Mouse (Mus musculus) kidney, embryonic 15.5 days (tissue): ENCODE results near the gene Gucy2c. TPM values are rescaled to one million over a fixed set of nuclear protein-coding genes. Genes with fewer than 3 reads are reported as not detected.
A peak's percentile ranks its signal among the peaks of the same experiment; 100 is the strongest.

Experiments
- ATAC-seq: fragments of 200-750 bp; cut with Nextera tagmentation; replicated peaks from 2 replicates; pipeline ENCODE4 v1.8.0; 2017; ENCODE audit warnings: moderate TSS enrichment; ENCODE audit not compliant: low FRiP score
- H3K27ac ChIP-seq: fragments of 300-500 bp; sonication (generic); 2 replicates; pipeline ENCODE4 v1.5.1; 2015; ENCODE audit warnings: mild to moderate bottlenecking, inconsistent platforms
- H3K27me3 ChIP-seq: fragments of 300-500 bp; sonication (generic); 2 replicates; pipeline ENCODE4 v1.6.1; 2015; ENCODE audit warnings: inconsistent platforms
- H3K36me3 ChIP-seq: fragments of 300-500 bp; sonication (generic); 2 replicates; pipeline ENCODE4 v1.6.1; 2015; ENCODE audit warnings: inconsistent platforms
- H3K4me1 ChIP-seq: fragments of 300-500 bp; sonication (generic); 2 replicates; pipeline ENCODE4 v1.6.1; 2015; ENCODE audit warnings: inconsistent platforms
- H3K4me2 ChIP-seq: fragments of 300-500 bp; sonication (generic); 2 replicates; pipeline ENCODE4 v1.6.1; 2015; ENCODE audit warnings: moderate library complexity, mild to moderate bottlenecking, inconsistent platforms
- H3K4me3 ChIP-seq: fragments of 300-500 bp; sonication (generic); replicated peaks from 2 replicates; pipeline ENCODE4 v1.5.1; 2015; ENCODE audit warnings: mild to moderate bottlenecking, inconsistent platforms
- H3K9ac ChIP-seq: fragments of 300-500 bp; sonication (generic); 2 replicates; pipeline ENCODE4 v1.6.1; 2015; ENCODE audit warnings: mild to moderate bottlenecking, inconsistent platforms
- H3K9me3 ChIP-seq: fragments of 300-500 bp; sonication (generic); replicated peaks from 2 replicates; pipeline ENCODE4 v1.6.1; 2016; ENCODE audit warnings: inconsistent platforms
- WGBS: fragments of 180-500 bp; shearing (Covaris S2); methylation state at CpG from one replicate; pipeline ENCODE4 v1.1.7; 2015; ENCODE audit warnings: mixed read lengths; 5-methylcytosine and 5-hydroxymethylcytosine counted together
- polyA plus RNA-seq: library from polyadenylated mRNA; unstranded; fragments of >200 nt; fragmentation: Nextera tagmentation; extraction: Ambion mirVana; gene quantifications from 2 replicates; pipeline ENCODE4 v1.2.1, GENCODE M21; 2015

Gene Gucy2c
- polyA plus RNA-seq, 1 experiment from 2014 or later: 0.08 TPM

DNA sequence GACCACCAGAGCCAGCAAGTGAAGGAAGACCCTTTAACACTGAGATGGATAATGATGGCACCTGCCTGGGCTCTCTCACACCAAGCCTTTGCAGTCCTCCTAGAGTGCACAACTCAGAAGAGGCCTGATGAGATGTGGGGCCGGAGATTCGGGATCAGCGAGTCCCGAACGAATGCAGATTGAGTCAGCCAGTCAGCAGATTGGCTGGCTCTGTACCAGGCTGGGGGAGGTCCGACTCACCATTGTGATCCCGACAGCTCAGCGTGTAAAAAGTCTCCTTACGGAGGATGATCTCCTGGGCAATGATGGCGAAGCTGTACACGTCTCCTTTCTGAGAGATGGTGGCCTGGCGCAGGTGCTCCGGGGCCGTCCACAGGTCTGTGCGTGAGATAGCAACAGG is 61.1 kb downstream of the Gucy2c start:
- Histone ChIP-seq H3K27me3 (no peaks in the 10 kb centered on the region), H3K36me3 (no peaks in the 10 kb centered on the region), H3K9ac (no peak overlapping the region), H3K27ac (no peak overlapping the region), H3K4me1 (no peaks in the 10 kb centered on the region), H3K9me3 (no peaks in the 10 kb centered on the region), H3K4me3 (no peak overlapping the region), H3K4me2 (no peak overlapping the region)
- 91% methylated on average over 15 of the region's 15 CpGs for WGBS
- no peak for ATAC-seq

DNA sequence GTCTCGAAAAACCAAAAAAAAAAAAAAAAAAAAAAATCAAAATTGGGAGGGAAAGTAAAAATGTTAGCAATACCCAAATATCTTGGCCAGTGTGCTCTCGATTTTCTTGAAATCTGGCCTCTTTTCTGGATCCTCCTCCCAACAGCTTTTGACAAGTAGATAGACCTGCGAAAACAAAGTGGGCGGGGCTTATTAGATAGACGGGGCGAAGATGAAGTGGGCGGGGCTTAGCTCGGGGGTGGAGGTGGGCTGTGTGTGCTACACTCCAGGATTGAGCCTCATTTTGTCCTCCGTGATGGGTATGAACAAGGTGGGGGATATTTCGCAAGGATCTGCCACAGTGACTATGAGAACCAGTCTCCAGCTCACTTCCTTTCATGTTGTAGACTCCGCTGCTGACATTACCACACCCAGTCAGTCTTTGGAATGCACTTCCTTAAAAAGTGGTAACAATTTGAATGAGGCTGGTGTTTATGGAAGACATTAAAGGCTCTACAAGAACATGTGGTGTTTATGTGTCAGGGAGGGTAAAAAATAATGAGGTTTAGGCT is 65.6 kb downstream of the Gucy2c start:
- ATAC-seq: no peak
- H3K27me3 ChIP-seq: no peaks in the 10 kb centered on the region
- H3K4me3 ChIP-seq: no peak overlapping the region
- no peak overlapping the region for H3K4me2 ChIP-seq
- no peaks in the 10 kb centered on the region for H3K4me1 ChIP-seq
- H3K9me3 ChIP-seq: no peaks in the 10 kb centered on the region
- H3K27ac ChIP-seq: no peak overlapping the region
- H3K9ac ChIP-seq: no peak overlapping the region
- no peaks in the 10 kb centered on the region for H3K36me3 ChIP-seq
- WGBS: 86% methylated on average over 10 of the region's 11 CpGs

DNA sequence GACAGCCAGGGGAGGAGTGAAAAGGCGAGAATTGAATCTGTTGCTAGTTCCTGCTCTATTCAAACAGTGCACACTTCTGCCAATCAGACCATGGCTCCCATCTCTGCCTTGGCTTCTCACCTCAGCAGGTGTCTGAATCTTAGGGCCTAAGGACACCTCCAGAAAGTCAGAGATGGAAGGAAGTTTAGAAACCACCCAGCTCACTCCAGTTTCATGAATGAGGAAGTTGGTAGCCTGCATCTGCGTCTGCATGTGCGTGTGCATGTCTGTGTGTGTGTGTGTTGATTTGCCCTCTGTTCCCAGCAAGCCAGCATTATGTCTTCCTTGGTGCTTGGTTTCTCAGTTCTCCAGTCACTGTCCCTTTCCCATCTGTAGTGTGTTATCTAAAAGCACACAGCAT is 67.5 kb downstream of the Gucy2c start:
- Histone ChIP-seq H3K4me1 (no peaks in the 10 kb centered on the region), H3K9me3 (no peaks in the 10 kb centered on the region), H3K4me2 (no peak overlapping the region), H3K27ac (no peak overlapping the region), H3K9ac (no peak overlapping the region), H3K4me3 (no peak overlapping the region), H3K27me3 (no peaks in the 10 kb centered on the region), H3K36me3 (no peaks in the 10 kb centered on the region)
- ATAC-seq: no peak
- 76% methylated on average over 3 of the region's 3 CpGs for WGBS

DNA sequence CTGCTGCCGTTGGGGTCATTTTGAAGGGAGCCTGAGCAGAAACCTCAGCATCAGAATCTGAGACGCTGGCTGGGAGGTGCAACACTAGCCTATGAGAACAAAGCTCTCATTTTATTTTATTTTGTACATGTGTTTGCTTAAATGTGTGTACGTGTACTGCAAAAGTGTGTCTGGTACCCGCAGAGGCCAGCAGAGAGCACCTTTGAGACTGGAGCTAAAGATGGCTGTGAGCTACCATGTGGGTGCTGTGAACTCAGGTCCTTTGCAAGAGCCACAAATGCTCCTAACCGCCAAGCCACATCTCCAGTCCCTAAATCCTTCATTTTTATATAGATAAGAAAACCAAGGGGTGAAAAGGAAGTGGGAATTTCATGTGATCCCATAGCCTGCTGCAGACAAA is 71.2 kb downstream of the Gucy2c start:
- Histone ChIP-seq H3K27me3 (no peaks in the 10 kb centered on the region), H3K4me1 (no peaks in the 10 kb centered on the region), H3K9ac (no peak overlapping the region), H3K4me2 (no peak overlapping the region), H3K4me3 (no peak overlapping the region), H3K36me3 (no peaks in the 10 kb centered on the region), H3K9me3 (no peaks in the 10 kb centered on the region), H3K27ac (no peak overlapping the region)
- 91% methylated on average over 5 of the region's 5 CpGs for WGBS
- ATAC-seq: no peak

DNA sequence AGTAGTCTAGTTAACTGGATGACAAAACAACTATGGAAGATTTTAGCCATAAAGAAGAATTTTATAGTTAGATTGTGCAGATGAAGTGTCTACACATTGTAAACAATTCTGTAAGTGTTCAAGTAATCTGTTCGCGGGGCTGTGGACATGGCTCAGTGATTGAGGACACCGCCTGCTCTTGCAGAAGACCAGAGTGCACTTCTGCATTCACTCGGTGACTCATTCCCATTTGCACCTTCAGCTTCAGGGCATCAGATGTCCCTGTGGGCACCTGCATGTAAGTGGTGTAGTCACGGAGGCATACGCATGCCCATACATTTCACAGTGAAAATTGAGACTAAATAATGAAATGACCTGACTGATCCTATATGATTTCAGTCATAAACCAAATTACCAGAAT is 73.0 kb downstream of the Gucy2c start:
- Histone ChIP-seq H3K36me3 (no peaks in the 10 kb centered on the region), H3K4me3 (no peak overlapping the region), H3K9ac (no peak overlapping the region), H3K4me2 (no peak overlapping the region), H3K9me3 (no peaks in the 10 kb centered on the region), H3K4me1 (no peaks in the 10 kb centered on the region), H3K27ac (no peak overlapping the region), H3K27me3 (no peaks in the 10 kb centered on the region)
- 87% methylated on average over 6 of the region's 6 CpGs for WGBS
- ATAC-seq: no peak

GRCm38 (mm10) chr6:136701878-136702277 is 79.7 kb downstream of the Gucy2c start:
- H3K9me3 ChIP-seq: no peaks in the 10 kb centered on the region
- H3K27me3 ChIP-seq: no peaks in the 10 kb centered on the region
- 0 out of 2 replicates have a peak, but pooled peaks cover 2% of the 10 kb centered on the region for H3K4me1 ChIP-seq
- no peak overlapping the region for H3K9ac ChIP-seq
- H3K27ac ChIP-seq: no peak overlapping the region
- H3K4me3 ChIP-seq: no peak overlapping the region
- 0 out of 2 replicates have a peak, but pooled peaks have one; percentile 40 for ATAC-seq
- WGBS: 88% methylated on average over 3 of the region's 3 CpGs
- no peaks in the 10 kb centered on the region for H3K36me3 ChIP-seq
- H3K4me2 ChIP-seq: no peak overlapping the region

DNA sequence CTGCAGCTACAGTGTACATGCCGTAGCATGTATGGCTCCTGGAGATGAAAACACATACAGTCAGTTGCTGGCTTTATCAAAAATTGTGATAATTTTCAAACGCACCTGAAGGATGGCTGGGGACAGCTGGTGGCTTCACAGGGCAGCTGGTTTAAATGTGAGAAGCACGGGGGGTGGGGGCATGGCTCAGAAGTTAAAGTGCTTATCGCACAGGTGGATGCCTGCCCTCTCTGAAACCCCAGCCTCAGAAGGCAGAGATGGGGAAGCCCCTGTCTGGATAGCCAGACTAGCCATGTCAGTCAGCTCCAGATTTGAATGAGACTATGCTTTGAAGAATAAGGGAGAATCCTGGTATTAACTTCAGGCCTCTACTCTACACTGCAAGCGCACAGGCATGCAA is 80.4 kb downstream of the Gucy2c start:
- Histone ChIP-seq H3K27ac (no peak overlapping the region), H3K9ac (no peak overlapping the region), H3K4me3 (no peak overlapping the region), H3K36me3 (no peaks in the 10 kb centered on the region), H3K27me3 (no peaks in the 10 kb centered on the region), H3K4me2 (no peak overlapping the region), H3K4me1 (0 out of 2 replicates have a peak, but pooled peaks cover 2% of the 10 kb centered on the region), H3K9me3 (no peaks in the 10 kb centered on the region)
- ATAC-seq: no peak
- 85% methylated on average over 5 of the region's 5 CpGs for WGBS

- Histone ChIP-seq H3K27me3 (no peaks in the 10 kb centered on the region), H3K4me2 (no peak overlapping the region), H3K9ac (no peak overlapping the region), H3K4me1 (0 out of 2 replicates have a peak, but pooled peaks cover 2% of the 10 kb centered on the region), H3K4me3 (no peak overlapping the region), H3K9me3 (no peaks in the 10 kb centered on the region), H3K27ac (no peak overlapping the region), H3K36me3 (no peaks in the 10 kb centered on the region)
- ATAC-seq: no peak
- 92% methylated on average over 6 of the region's 6 CpGs for WGBS
These were observed 90.3 kb downstream of the Gucy2c start for GRCm38 (mm10) chr6:136691314-136691713.

- Histone ChIP-seq H3K9ac (no peak overlapping the region), H3K9me3 (no peaks in the 10 kb centered on the region), H3K4me2 (no peak overlapping the region), H3K27me3 (no peaks in the 10 kb centered on the region), H3K27ac (no peak overlapping the region), H3K4me3 (no peak overlapping the region), H3K36me3 (no peaks in the 10 kb centered on the region), H3K4me1 (0 out of 2 replicates have a peak, but pooled peaks cover 2% of the 10 kb centered on the region)
- no peak for ATAC-seq
- 90% methylated on average over 5 of the region's 5 CpGs for WGBS
These were observed 91.0 kb downstream of the Gucy2c start for GRCm38 (mm10) chr6:136690527-136690926.

DNA sequence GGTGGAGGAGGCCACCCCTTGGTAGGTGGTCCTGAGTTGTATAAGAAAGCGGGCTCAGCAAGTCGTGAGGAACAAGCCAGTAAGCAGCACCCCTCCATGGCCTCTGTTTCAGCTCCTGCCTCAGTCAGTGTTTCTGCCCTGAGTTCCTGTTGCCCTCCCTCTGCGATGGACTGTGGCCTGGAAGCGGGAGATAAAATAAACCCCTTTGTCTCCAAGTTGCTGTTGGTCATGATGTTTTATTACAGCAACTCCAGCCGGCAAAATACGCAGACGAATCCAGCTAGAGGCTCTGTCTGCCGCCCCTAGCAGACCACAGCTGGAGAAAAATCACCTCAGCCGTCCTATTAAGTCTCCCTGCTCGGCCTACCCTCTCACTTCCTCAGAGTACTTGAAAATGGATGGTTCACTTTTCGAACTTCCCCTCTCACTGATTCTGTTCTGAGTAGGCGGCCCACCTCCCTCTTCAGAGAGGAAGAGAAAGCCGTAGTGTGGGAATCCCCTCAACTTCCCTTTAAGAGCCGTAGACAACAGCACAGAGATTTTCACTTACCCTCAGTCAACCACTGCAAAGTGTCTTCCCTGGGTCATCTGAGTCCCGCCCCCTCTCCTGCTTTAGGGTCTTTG is 91.7 kb downstream of the Gucy2c start:
- peaks cover 6% of the 10 kb centered on the region; the same call in 1 of the 2 replicates for H3K4me1 ChIP-seq
- no peaks in the 10 kb centered on the region for H3K36me3 ChIP-seq
- no peak overlapping the region for H3K9ac ChIP-seq
- no peak overlapping the region for H3K4me3 ChIP-seq
- H3K9me3 ChIP-seq: no peaks in the 10 kb centered on the region
- no peak overlapping the region for H3K27ac ChIP-seq
- no peak; the same call in 1 of the 2 replicates for ATAC-seq
- H3K27me3 ChIP-seq: no peaks in the 10 kb centered on the region
- 55% methylated on average over 15 of the region's 15 CpGs for WGBS
- H3K4me2 ChIP-seq: no peak overlapping the region

DNA sequence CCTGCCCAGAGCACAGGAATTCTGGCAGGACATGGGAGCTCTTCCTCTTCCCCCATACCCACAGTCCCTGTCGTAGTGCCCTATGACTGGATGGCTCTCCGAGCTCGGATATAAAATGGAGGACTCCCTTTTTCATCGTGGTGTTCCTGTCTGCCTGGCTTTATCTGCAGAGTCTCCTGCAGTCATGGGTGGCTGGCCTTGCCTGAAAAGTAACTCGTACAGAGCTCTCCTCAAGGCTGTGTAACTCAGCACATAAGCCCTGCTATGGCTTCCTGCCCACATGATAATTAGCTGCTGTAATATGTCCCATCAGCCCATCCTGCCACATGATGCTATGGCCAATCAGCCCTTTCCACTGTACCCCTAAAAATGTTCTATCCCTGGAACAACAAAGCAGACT is 96.1 kb downstream of the Gucy2c start:
- no peak overlapping the region for H3K4me3 ChIP-seq
- 39% methylated on average over 5 of the region's 5 CpGs for WGBS
- H3K4me1 ChIP-seq: peaks cover 6% of the 10 kb centered on the region; the same call in 1 of the 2 replicates
- H3K4me2 ChIP-seq: peak overlapping the region; percentile 21; the same call in 1 of the 2 replicates
- ATAC-seq: peak; percentile 60; the same call in 1 of the 2 replicates
- H3K9ac ChIP-seq: no peak overlapping the region
- H3K27me3 ChIP-seq: no peaks in the 10 kb centered on the region
- H3K36me3 ChIP-seq: no peaks in the 10 kb centered on the region
- no peaks in the 10 kb centered on the region for H3K9me3 ChIP-seq
- no peak overlapping the region for H3K27ac ChIP-seq

- Histone ChIP-seq H3K9me3 (no peaks in the 10 kb centered on the region), H3K9ac (no peak overlapping the region), H3K27me3 (no peaks in the 10 kb centered on the region), H3K4me2 (no peak overlapping the region), H3K4me3 (no peak overlapping the region), H3K36me3 (no peaks in the 10 kb centered on the region), H3K4me1 (peaks cover 4% of the 10 kb centered on the region; the same call in 1 of the 2 replicates), H3K27ac (no peak overlapping the region)
- ATAC-seq: no peak
- WGBS: 86% methylated on average over 11 of the region's 11 CpGs
These were observed 97.9 kb downstream of the Gucy2c start for GRCm38 (mm10) chr6:136683410-136684334.
